Mouse (Mus musculus): ENCODE measurements around the gene Camta1. TPM values are rescaled to one million over a fixed set of nuclear protein-coding genes. Genes with fewer than 3 reads are reported as not detected.
A peak's percentile ranks its signal among the peaks of the same experiment; 100 is the strongest.

The Camta1 gene
- polyA plus RNA-seq, 3 experiments from 2014 or later: 39.6 to 58.9 (median 48.7) TPM

GRCm38 (mm10) chr4:151141196-151141880, 720.3 kb downstream of the Camta1 start:
- peak; percentile 63 for ATAC-seq

GRCm38 (mm10) chr4:151140368-151140982, 721.2 kb downstream of the Camta1 start:
- no peak for ATAC-seq

GRCm38 (mm10) chr4:151139053-151139840, 722.4 kb downstream of the Camta1 start:
- ATAC-seq: peak; percentile 41

- ATAC-seq: no peak
These were observed 723.1 kb downstream of the Camta1 start for GRCm38 (mm10) chr4:151138586-151138985.

- no peak for ATAC-seq
These were observed 723.5 kb downstream of the Camta1 start for GRCm38 (mm10) chr4:151138135-151138534.

GRCm38 (mm10) chr4:151137701-151138100, 724.0 kb downstream of the Camta1 start:
- no peak for ATAC-seq

- ATAC-seq: no peak
These were observed 726.2 kb downstream of the Camta1 start for GRCm38 (mm10) chr4:151135491-151135890.

GRCm38 (mm10) chr4:151133760-151134159, 727.9 kb downstream of the Camta1 start:
- ATAC-seq: no peak

GRCm38 (mm10) chr4:151132493-151132892, 729.2 kb downstream of the Camta1 start:
- ATAC-seq: no peak

GRCm38 (mm10) chr4:151130756-151131490, 730.8 kb downstream of the Camta1 start:
- no peak for ATAC-seq

- ATAC-seq: no peak
These were observed 731.7 kb downstream of the Camta1 start for GRCm38 (mm10) chr4:151129725-151130557.

GRCm38 (mm10) chr4:151128641-151129541, 732.8 kb downstream of the Camta1 start:
- no peak for ATAC-seq

GRCm38 (mm10) chr4:151127636-151128548, 733.8 kb downstream of the Camta1 start:
- ATAC-seq: no peak

GRCm38 (mm10) chr4:151118883-151119282, 742.8 kb downstream of the Camta1 start:
- ATAC-seq: no peak

- ATAC-seq: no peak
These were observed 747.1 kb downstream of the Camta1 start for GRCm38 (mm10) chr4:151114574-151114973.

GRCm38 (mm10) chr4:151111226-151111625, 750.5 kb downstream of the Camta1 start:
- ATAC-seq: no peak

GRCm38 (mm10) chr4:151108834-151109241, 752.8 kb downstream of the Camta1 start:
- ATAC-seq: no peak

GRCm38 (mm10) chr4:151108028-151108771, 753.5 kb downstream of the Camta1 start:
- ATAC-seq: peak; percentile 88

Data from inflammation-experienced regulatory T-cells, adult 6 months (primary cell).